Mouse (Mus musculus): ENCODE results near the gene Caml.

GRCm38 (mm10) chr13:55650980-55651379, 28.2 kb downstream of the Caml start:
- no peak for TF ChIP-seq CTCF (IDR thresholded peaks at IDR 0.05; ENCODE audit: extremely low read depth, insufficient read depth, low read length)
- no peak for TF ChIP-seq POLR2A (IDR thresholded peaks at IDR 0.05; ENCODE audit: extremely low read depth, insufficient read depth, low read length)
